Mouse (Mus musculus) stomach, postnatal 0 days (tissue): ENCODE data around the gene Wdr45. TPM values are rescaled to one million over a fixed set of nuclear protein-coding genes. Genes with fewer than 3 reads are reported as not detected.

Experiments
- ATAC-seq: fragments of 200-750 bp; cut with Nextera tagmentation; 2 replicates; pipeline ENCODE4 v1.8.0; 2017; ENCODE audit not compliant: low FRiP score, low TSS enrichment
- DNase-seq: peaks from one replicate; pipeline ENCODE4 v3.0.0-alpha.2; 2016; ENCODE audit warnings: low spot score
- H3K27ac ChIP-seq: fragments of 300-500 bp; sonication (generic); replicated peaks from 2 replicates; pipeline ENCODE4 v1.5.1; 2014; ENCODE audit warnings: mild to moderate bottlenecking, control low read depth
- H3K27me3 ChIP-seq: fragments of 300-500 bp; sonication (generic); 2 replicates; pipeline ENCODE4 v1.6.1; 2014; ENCODE audit warnings: low read length; ENCODE audit not compliant: control insufficient read depth, insufficient read depth
- H3K36me3 ChIP-seq: fragments of 300-500 bp; sonication (generic); 2 replicates; pipeline ENCODE4 v1.6.1; 2014; ENCODE audit warnings: low read length, mixed read lengths; ENCODE audit not compliant: control insufficient read depth, insufficient read depth
- H3K4me1 ChIP-seq: fragments of 300-500 bp; sonication (generic); replicated peaks from 2 replicates; pipeline ENCODE4 v1.6.1; 2014; ENCODE audit warnings: antibody characterized with exemption; ENCODE audit not compliant: control insufficient read depth, insufficient read depth
- H3K4me2 ChIP-seq: fragments of 300-500 bp; sonication (generic); replicated peaks from 2 replicates; pipeline ENCODE4 v1.6.1; 2014; ENCODE audit warnings: low read depth, mild to moderate bottlenecking, control low read depth, moderate library complexity
- H3K4me3 ChIP-seq: fragments of 300-500 bp; sonication (generic); 2 replicates; pipeline ENCODE4 v1.5.1; 2014; ENCODE audit warnings: low read depth, low read length, control low read depth
- H3K9ac ChIP-seq: fragments of 300-500 bp; sonication (generic); 2 replicates; pipeline ENCODE4 v1.6.1; 2014; ENCODE audit warnings: mild to moderate bottlenecking, low read length, control low read depth, mixed read lengths
- H3K9me3 ChIP-seq: fragments of 300-500 bp; sonication (generic); 2 replicates; pipeline ENCODE4 v1.6.1; 2016; ENCODE audit warnings: low read length; ENCODE audit not compliant: control insufficient read depth
- CTCF ChIP-seq: IDR thresholded peaks from 2 replicates; pipeline ENCODE4 v1.5.1; 2016; ENCODE audit warnings: antibody characterized with exemption, low read depth, mild to moderate bottlenecking, moderate library complexity
- EP300 ChIP-seq: optimal IDR thresholded peaks from 2 replicates; pipeline ENCODE3; 2016; ENCODE audit warnings: antibody characterized with exemption
- WGBS: fragments of 180-500 bp; shearing (Covaris S2); extraction: QIAGEN DNeasy Blood & Tissue Kit; methylation state at CpG from one replicate; pipeline ENCODE4 v1.1.7; 2014; 5-methylcytosine and 5-hydroxymethylcytosine counted together
- polyA plus RNA-seq: library from polyadenylated mRNA; unstranded; fragments of >200 nt; fragmentation: Nextera tagmentation; extraction: Ambion mirVana; gene quantifications from 2 replicates; pipeline ENCODE4 v1.2.1, GENCODE M21; 2015

Wdr45 gene
- polyA plus RNA-seq, 1 experiment from 2014 or later: 30.3 TPM

GRCm38 (mm10) chrX:7679405-7680056, 34.6 kb upstream of the Wdr45 start:
- Histone ChIP-seq H3K27me3 (no peaks in the 10 kb centered on the region), H3K4me2 (peak overlapping the region; percentile 48), H3K9me3 (no peaks in the 10 kb centered on the region), H3K36me3 (no peaks in the 10 kb centered on the region), H3K9ac (no peak overlapping the region), H3K4me3 (peak overlapping the region; percentile 19; the same call in 1 of the 2 replicates), H3K4me1 (no peaks in the 10 kb centered on the region), H3K27ac (no peak overlapping the region)
- TF ChIP-seq CTCF: peak; percentile 85
- no peak for TF ChIP-seq EP300
- DNase-seq (peak; percentile 91), ATAC-seq (peak; percentile 95)
- WGBS: 26% methylated on average over 17 of the region's 27 CpGs

- 23% methylated on average over 12 of the region's 12 CpGs for WGBS
- Histone ChIP-seq H3K9me3 (no peaks in the 10 kb centered on the region), H3K36me3 (no peaks in the 10 kb centered on the region), H3K27ac (no peak overlapping the region), H3K4me3 (peak overlapping the region; percentile 19; the same call in 1 of the 2 replicates), H3K4me1 (no peaks in the 10 kb centered on the region), H3K9ac (no peak overlapping the region), H3K4me2 (peak overlapping the region; percentile 48), H3K27me3 (no peaks in the 10 kb centered on the region)
- TF ChIP-seq EP300: no peak
- TF ChIP-seq CTCF: no peak
- DNase-seq (no peak), ATAC-seq (peak; percentile 11; the same call in 1 of the 2 replicates)
Observed at GRCm38 (mm10) chrX:7680057-7680412, 34.1 kb upstream of the Wdr45 start.

GRCm38 (mm10) chrX:7680864-7681263, 33.3 kb upstream of the Wdr45 start, which contains the start of gene Magix:
TSS of gene Magix (minus strand) at chrX:7681251.
- ATAC-seq: peak; percentile 51; the same call in 1 of the 2 replicates
- H3K9ac ChIP-seq: no peak within 1 kb of the TSS
- H3K27ac ChIP-seq: no peak within 1 kb of the TSS

DNA sequence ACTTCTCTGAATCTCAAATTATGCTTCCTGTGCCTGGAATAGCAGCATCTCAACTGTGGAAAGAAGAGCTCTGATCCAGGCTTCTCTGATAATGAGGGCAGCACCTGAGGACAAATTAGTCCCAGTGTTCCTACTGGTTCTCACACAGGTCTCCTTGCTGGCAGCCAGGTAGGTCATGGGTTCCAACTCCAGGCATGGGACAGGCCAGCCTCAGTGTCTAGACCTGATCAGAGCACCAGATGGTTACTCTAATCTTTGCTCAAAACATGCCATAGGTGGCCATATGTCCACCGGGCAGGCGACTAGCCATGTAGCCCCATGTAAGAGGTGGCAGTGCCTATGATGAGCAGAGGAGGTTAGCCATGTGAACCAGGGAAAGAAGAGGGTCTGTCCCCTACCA, 25.8 kb upstream of the Wdr45 start:
- 96% methylated on average over 2 of the region's 2 CpGs for WGBS

More at GRCm38 (mm10) chrX:7680864-7681263, 33.3 kb upstream of the Wdr45 start, which contains the start of gene Magix:
- H3K4me1 ChIP-seq: no peaks in the 10 kb centered on the region
- H3K27me3 ChIP-seq: no peaks in the 10 kb centered on the region
- H3K9me3 ChIP-seq: no peaks in the 10 kb centered on the region
- peak within 1 kb of the TSS; percentile 19; the same call in 1 of the 2 replicates for H3K4me3 ChIP-seq
- DNase-seq: no peak
- peak within 1 kb of the TSS; percentile 48 for H3K4me2 ChIP-seq
- 64% methylated on average over 14 of the region's 14 CpGs for WGBS
- TF ChIP-seq CTCF: no peak
- TF ChIP-seq EP300: no peak
- H3K36me3 ChIP-seq: no peaks in the 10 kb centered on the region

DNA sequence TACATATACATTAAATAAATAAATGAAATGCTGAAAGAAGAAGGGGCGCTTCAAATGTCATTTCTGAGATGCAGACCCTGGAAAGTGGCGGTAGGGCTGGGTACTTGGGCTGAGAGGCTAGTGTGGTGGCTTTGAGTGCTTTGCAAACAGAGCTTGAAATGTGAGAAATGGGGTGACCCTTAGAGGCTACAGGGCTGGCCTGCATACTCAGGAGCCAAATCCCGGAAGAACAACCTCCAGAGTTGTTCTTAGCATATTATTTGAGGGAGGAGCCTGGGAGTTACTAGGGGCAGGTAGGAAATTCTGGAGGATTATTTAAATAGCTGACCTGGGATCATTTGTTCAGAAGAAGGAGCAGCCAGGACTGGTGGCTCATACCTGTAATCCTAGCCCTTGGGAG, 23.6 kb upstream of the Wdr45 start:
- Histone ChIP-seq H3K4me3 (no peak overlapping the region), H3K4me2 (no peak overlapping the region), H3K36me3 (no peaks in the 10 kb centered on the region), H3K27ac (no peak overlapping the region), H3K4me1 (no peaks in the 10 kb centered on the region), H3K9me3 (no peaks in the 10 kb centered on the region), H3K9ac (no peak overlapping the region), H3K27me3 (no peaks in the 10 kb centered on the region)
- 50% methylated on average over 3 of the region's 3 CpGs for WGBS
- ATAC-seq (no peak), DNase-seq (no peak)
- TF ChIP-seq CTCF (no peak), EP300 (no peak)

More for the DNA sequence above, 25.8 kb upstream of the Wdr45 start:
- Histone ChIP-seq H3K9ac (no peak overlapping the region), H3K27ac (no peak overlapping the region), H3K4me2 (no peak overlapping the region), H3K27me3 (no peaks in the 10 kb centered on the region), H3K4me3 (no peak overlapping the region), H3K9me3 (no peaks in the 10 kb centered on the region), H3K4me1 (no peaks in the 10 kb centered on the region), H3K36me3 (no peaks in the 10 kb centered on the region)
- ATAC-seq (no peak), DNase-seq (no peak)
- no peak for TF ChIP-seq CTCF
- TF ChIP-seq EP300: no peak

GRCm38 (mm10) chrX:7692862-7693261, 21.3 kb upstream of the Wdr45 start:
- H3K36me3 ChIP-seq: no peaks in the 10 kb centered on the region
- ATAC-seq (no peak), DNase-seq (peak; percentile 36)
- H3K27ac ChIP-seq: no peak overlapping the region
- WGBS: 33% methylated on average over 4 of the region's 4 CpGs
- no peak for TF ChIP-seq EP300
- peak; percentile 70 for TF ChIP-seq CTCF
- no peak overlapping the region for H3K9ac ChIP-seq
- H3K4me1 ChIP-seq: no peaks in the 10 kb centered on the region
- H3K27me3 ChIP-seq: no peaks in the 10 kb centered on the region
- no peak overlapping the region for H3K4me3 ChIP-seq
- H3K9me3 ChIP-seq: no peaks in the 10 kb centered on the region
- no peak overlapping the region for H3K4me2 ChIP-seq
